Mouse (Mus musculus) midbrain, embryonic 10.5 days (tissue): ENCODE data around the gene Lrrfip1. TPM values are rescaled to one million over a fixed set of nuclear protein-coding genes. Genes with fewer than 3 reads are reported as not detected.

ENCODE experiments used
- DNase-seq: peaks from one replicate; pipeline ENCODE4 v3.0.0-alpha.2; 2017; ENCODE audit warnings: low spot score
- H3K27ac ChIP-seq: fragments of 300-500 bp; sonication (generic); replicated peaks from 2 replicates; pipeline ENCODE4 v1.5.1; 2016; ENCODE audit warnings: mild to moderate bottlenecking
- H3K27me3 ChIP-seq: fragments of 300-500 bp; sonication (generic); 2 replicates; pipeline ENCODE4 v1.6.1; 2016; ENCODE audit warnings: low read depth, mild to moderate bottlenecking; ENCODE audit not compliant: poor library complexity, severe bottlenecking
- H3K36me3 ChIP-seq: fragments of 300-500 bp; sonication (generic); 2 replicates; pipeline ENCODE4 v1.6.1; 2016; ENCODE audit warnings: mild to moderate bottlenecking, moderate library complexity
- H3K4me1 ChIP-seq: fragments of 300-500 bp; sonication (generic); 2 replicates; pipeline ENCODE4 v1.6.1; 2016
- H3K4me3 ChIP-seq: fragments of 300-500 bp; sonication (generic); 2 replicates; pipeline ENCODE4 v1.5.1; 2016; ENCODE audit warnings: mild to moderate bottlenecking, moderate library complexity
- H3K9me3 ChIP-seq: fragments of 300-500 bp; sonication (generic); replicated peaks from 2 replicates; pipeline ENCODE4 v1.6.1; 2016; ENCODE audit warnings: mild to moderate bottlenecking
- WGBS: fragments of 180-500 bp; shearing (Covaris S2); methylation state at CpG from one replicate; pipeline ENCODE4 v1.1.7; 2016; 5-methylcytosine and 5-hydroxymethylcytosine counted together
- polyA plus RNA-seq: library from polyadenylated mRNA; unstranded; fragments of >200 nt; fragmentation: Nextera tagmentation; extraction: Ambion mirVana; gene quantifications from 2 replicates; pipeline ENCODE4 v1.2.1, GENCODE M21; 2016

Gene Lrrfip1
- polyA plus RNA-seq, 1 experiment from 2014 or later, result 22.2 TPM

- no peak for DNase-seq
- peak overlapping the region; percentile 67 for H3K27ac ChIP-seq
- 90% methylated on average over 5 of the region's 5 CpGs for WGBS
Measured at GRCm38 (mm10) chr1:91086748-91087147, 88.2 kb downstream of the Lrrfip1 start.

GRCm38 (mm10) chr1:91088027-91088426 is 89.5 kb downstream of the Lrrfip1 start:
- no peaks in the 10 kb centered on the region for H3K36me3 ChIP-seq
- H3K27me3 ChIP-seq, result no peaks in the 10 kb centered on the region
- 89% methylated on average over 7 of the region's 7 CpGs for WGBS
- no peaks in the 10 kb centered on the region for H3K9me3 ChIP-seq
- H3K4me3 ChIP-seq, result no peak overlapping the region
- peaks cover 29% of the 10 kb centered on the region for H3K4me1 ChIP-seq
- no peak for DNase-seq
- H3K27ac ChIP-seq, result no peak overlapping the region

More at GRCm38 (mm10) chr1:91086748-91087147, 88.2 kb downstream of the Lrrfip1 start:
- Histone ChIP-seq H3K27me3 (no peaks in the 10 kb centered on the region), H3K36me3 (no peaks in the 10 kb centered on the region), H3K4me3 (no peak overlapping the region), H3K4me1 (peaks cover 17% of the 10 kb centered on the region), H3K9me3 (no peaks in the 10 kb centered on the region)

- DNase-seq, result no peak
- H3K27ac ChIP-seq, result no peak overlapping the region
- no peak overlapping the region for H3K4me3 ChIP-seq
- H3K9me3 ChIP-seq, result no peaks in the 10 kb centered on the region
- H3K4me1 ChIP-seq, result peaks cover 29% of the 10 kb centered on the region
- H3K27me3 ChIP-seq, result no peaks in the 10 kb centered on the region
- H3K36me3 ChIP-seq, result no peaks in the 10 kb centered on the region
- 87% methylated on average over 8 of the region's 8 CpGs for WGBS
Measured at GRCm38 (mm10) chr1:91088941-91089340, 90.4 kb downstream of the Lrrfip1 start.

GRCm38 (mm10) chr1:91090456-91090855 is 91.9 kb downstream of the Lrrfip1 start:
- no peaks in the 10 kb centered on the region for H3K36me3 ChIP-seq
- WGBS, result 88% methylated on average over 6 of the region's 6 CpGs
- DNase-seq, result no peak
- H3K27me3 ChIP-seq, result no peaks in the 10 kb centered on the region
- no peaks in the 10 kb centered on the region for H3K9me3 ChIP-seq
- no peak overlapping the region for H3K27ac ChIP-seq
- peaks cover 29% of the 10 kb centered on the region for H3K4me1 ChIP-seq
- H3K4me3 ChIP-seq, result no peak overlapping the region

- Histone ChIP-seq H3K27ac (no peak overlapping the region), H3K27me3 (no peaks in the 10 kb centered on the region), H3K4me1 (peaks cover 16% of the 10 kb centered on the region), H3K36me3 (no peaks in the 10 kb centered on the region), H3K9me3 (no peaks in the 10 kb centered on the region), H3K4me3 (no peak overlapping the region)
- 72% methylated on average over 6 of the region's 6 CpGs for WGBS
- no peak for DNase-seq
Measured at GRCm38 (mm10) chr1:91092451-91092850, 93.9 kb downstream of the Lrrfip1 start.

GRCm38 (mm10) chr1:91093296-91093695 is 94.8 kb downstream of the Lrrfip1 start:
- 62% methylated on average over 2 of the region's 2 CpGs for WGBS
- no peaks in the 10 kb centered on the region for H3K27me3 ChIP-seq
- no peak overlapping the region for H3K4me3 ChIP-seq
- H3K36me3 ChIP-seq, result no peaks in the 10 kb centered on the region
- no peak overlapping the region for H3K27ac ChIP-seq
- peaks cover 16% of the 10 kb centered on the region for H3K4me1 ChIP-seq
- no peaks in the 10 kb centered on the region for H3K9me3 ChIP-seq
- no peak for DNase-seq

- Histone ChIP-seq H3K27ac (no peak overlapping the region), H3K4me3 (no peak overlapping the region), H3K27me3 (no peaks in the 10 kb centered on the region), H3K9me3 (no peaks in the 10 kb centered on the region), H3K36me3 (no peaks in the 10 kb centered on the region), H3K4me1 (peaks cover 22% of the 10 kb centered on the region)
- WGBS, result 82% methylated on average over 5 of the region's 5 CpGs
- no peak for DNase-seq
Measured at GRCm38 (mm10) chr1:91094001-91094400, 95.5 kb downstream of the Lrrfip1 start.

GRCm38 (mm10) chr1:91095258-91095657 is 96.7 kb downstream of the Lrrfip1 start:
- no peak for DNase-seq
- 86% methylated on average over 3 of the region's 3 CpGs for WGBS

GRCm38 (mm10) chr1:91095853-91096252 is 97.3 kb downstream of the Lrrfip1 start:
- H3K36me3 ChIP-seq, result no peaks in the 10 kb centered on the region
- peaks cover 22% of the 10 kb centered on the region for H3K4me1 ChIP-seq
- no peaks in the 10 kb centered on the region for H3K27me3 ChIP-seq
- 0 out of 2 replicates have a peak overlapping the region, but pooled peaks have one; percentile 28 for H3K27ac ChIP-seq
- no peaks in the 10 kb centered on the region for H3K9me3 ChIP-seq
- no peak for DNase-seq
- WGBS, result 81% methylated on average over 1 of the region's 1 CpGs
- H3K4me3 ChIP-seq, result no peak overlapping the region

More at GRCm38 (mm10) chr1:91095258-91095657, 96.7 kb downstream of the Lrrfip1 start:
- no peak overlapping the region for H3K4me3 ChIP-seq
- no peaks in the 10 kb centered on the region for H3K36me3 ChIP-seq
- no peaks in the 10 kb centered on the region for H3K9me3 ChIP-seq
- H3K4me1 ChIP-seq, result peaks cover 22% of the 10 kb centered on the region
- no peaks in the 10 kb centered on the region for H3K27me3 ChIP-seq
- no peak overlapping the region for H3K27ac ChIP-seq

- no peak for DNase-seq
- 86% methylated on average over 5 of the region's 5 CpGs for WGBS
- Histone ChIP-seq H3K27ac (0 out of 2 replicates have a peak overlapping the region, but pooled peaks have one; percentile 28), H3K4me1 (peaks cover 20% of the 10 kb centered on the region), H3K36me3 (no peaks in the 10 kb centered on the region), H3K9me3 (no peaks in the 10 kb centered on the region), H3K4me3 (no peak overlapping the region), H3K27me3 (no peaks in the 10 kb centered on the region)
Measured at GRCm38 (mm10) chr1:91096490-91096889, 98.0 kb downstream of the Lrrfip1 start.

- WGBS, result 92% methylated on average over 11 of the region's 11 CpGs
- H3K27ac ChIP-seq, result no peak overlapping the region
- peaks cover 13% of the 10 kb centered on the region for H3K4me1 ChIP-seq
- H3K36me3 ChIP-seq, result no peaks in the 10 kb centered on the region
- H3K9me3 ChIP-seq, result no peaks in the 10 kb centered on the region
- no peak overlapping the region for H3K4me3 ChIP-seq
- no peaks in the 10 kb centered on the region for H3K27me3 ChIP-seq
- DNase-seq, result no peak
Measured at GRCm38 (mm10) chr1:91097283-91097834, 98.8 kb downstream of the Lrrfip1 start.

GRCm38 (mm10) chr1:91098887-91099286 is 100.3 kb downstream of the Lrrfip1 start:
- Histone ChIP-seq H3K9me3 (no peaks in the 10 kb centered on the region), H3K4me3 (no peak overlapping the region), H3K4me1 (peaks cover 6% of the 10 kb centered on the region), H3K27me3 (no peaks in the 10 kb centered on the region), H3K36me3 (no peaks in the 10 kb centered on the region), H3K27ac (peak overlapping the region; percentile 77)
- 13% methylated on average over 6 of the region's 6 CpGs for WGBS
- DNase-seq, result peak; percentile 65

GRCm38 (mm10) chr1:91101709-91102440 is 103.3 kb downstream of the Lrrfip1 start:
- Histone ChIP-seq H3K9me3 (no peaks in the 10 kb centered on the region), H3K4me3 (no peak overlapping the region), H3K27ac (no peak overlapping the region), H3K4me1 (peaks cover 6% of the 10 kb centered on the region; the same call in 1 of the 2 replicates), H3K27me3 (no peaks in the 10 kb centered on the region), H3K36me3 (peaks cover 19% of the 10 kb centered on the region)
- no peak for DNase-seq
- WGBS, result 76% methylated on average over 11 of the region's 11 CpGs
